Mouse (Mus musculus) liver, postnatal 0 days (tissue): Measurements from ENCODE around the gene Pbx2. TPM values are rescaled to one million over a fixed set of nuclear protein-coding genes. Genes with fewer than 3 reads are reported as not detected.

Source experiments
- ATAC-seq: fragments of 200-750 bp; cut with Nextera tagmentation; 2 replicates; pipeline ENCODE4 v1.8.0; 2017; ENCODE audit warnings: mild to moderate bottlenecking, moderate library complexity
- DNase-seq: peaks from one replicate; pipeline ENCODE4 v3.0.0-alpha.2; 2016
- H3K27ac ChIP-seq: fragments of 300-500 bp; sonication (generic); 2 replicates; pipeline ENCODE4 v1.5.1; 2014; ENCODE audit warnings: antibody characterized with exemption, moderate library complexity, mild to moderate bottlenecking, low read depth
- H3K27me3 ChIP-seq: fragments of 300-500 bp; sonication (generic); 2 replicates; pipeline ENCODE4 v1.6.1; 2014; ENCODE audit warnings: low read length, control low read depth, mixed read lengths; ENCODE audit not compliant: insufficient read depth
- H3K36me3 ChIP-seq: fragments of 300-500 bp; sonication (generic); replicated peaks from 2 replicates; pipeline ENCODE4 v1.6.1; 2014; ENCODE audit warnings: mild to moderate bottlenecking, control low read depth, low read length, moderate library complexity, mixed read lengths; ENCODE audit not compliant: insufficient read depth
- H3K4me1 ChIP-seq: fragments of 300-500 bp; sonication (generic); 2 replicates; pipeline ENCODE4 v1.6.1; 2014; ENCODE audit warnings: antibody characterized with exemption, mild to moderate bottlenecking, control low read depth; ENCODE audit not compliant: insufficient read depth
- H3K4me2 ChIP-seq: fragments of 300-500 bp; sonication (generic); 2 replicates; pipeline ENCODE4 v1.6.1; 2014; ENCODE audit warnings: low read depth, mild to moderate bottlenecking, low read length, moderate library complexity, mixed read lengths
- H3K4me3 ChIP-seq: fragments of 300-500 bp; sonication (generic); 2 replicates; pipeline ENCODE4 v1.5.1; 2014; ENCODE audit warnings: low read depth, low read length
- H3K9ac ChIP-seq: fragments of 300-500 bp; sonication (generic); replicated peaks from 2 replicates; pipeline ENCODE4 v1.6.1; 2014; ENCODE audit warnings: mild to moderate bottlenecking, moderate library complexity
- H3K9me3 ChIP-seq: fragments of 300-500 bp; sonication (generic); 2 replicates; pipeline ENCODE4 v1.6.1; 2016; ENCODE audit warnings: mild to moderate bottlenecking, control low read depth, low read length, mixed read lengths
- CTCF ChIP-seq: sonication (generic); IDR thresholded peaks from 2 replicates; pipeline ENCODE4 v1.5.1; 2016; ENCODE audit warnings: antibody characterized with exemption, low read depth
- EP300 ChIP-seq: IDR thresholded peaks from 2 replicates; pipeline ENCODE4 v1.6.1; 2016; ENCODE audit warnings: antibody characterized with exemption, low read depth, mild to moderate bottlenecking
- WGBS: fragments of 180-500 bp; shearing (Covaris S2); extraction: QIAGEN DNeasy Blood & Tissue Kit; methylation state at CpG from one replicate; pipeline ENCODE4 v1.1.7; 2014; ENCODE audit not compliant: insufficient replicate concordance; 5-methylcytosine and 5-hydroxymethylcytosine counted together
- polyA plus RNA-seq: library from polyadenylated mRNA; unstranded; fragments of >200 nt; fragmentation: Nextera tagmentation; extraction: Ambion mirVana; gene quantifications from 2 replicates; pipeline ENCODE4 v1.2.1, GENCODE M21; 2015

Pbx2 gene
- polyA plus RNA-seq, 1 experiment from 2014 or later: 3.6 TPM

DNA sequence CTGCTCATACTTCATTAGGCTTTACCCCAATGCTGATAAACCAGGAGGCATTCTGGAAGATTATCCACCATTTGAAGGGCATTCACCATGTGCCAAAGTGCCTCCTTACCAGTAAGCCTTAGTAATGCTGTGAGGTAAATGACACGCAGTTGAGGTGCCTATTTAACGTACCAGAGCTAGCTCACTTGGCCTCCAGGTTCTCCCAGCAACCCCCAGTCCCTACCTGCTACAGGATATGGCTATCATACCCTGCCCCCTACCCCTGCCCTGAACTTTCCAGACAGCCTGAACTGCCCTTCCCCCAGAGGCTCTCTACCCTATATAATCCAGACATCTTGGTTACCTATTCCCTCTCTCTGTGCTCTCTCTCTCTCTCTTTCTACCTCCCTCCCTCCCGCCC lies 2.3 kb upstream of the Pbx2 start:
- WGBS: 61% methylated on average over 3 of the region's 3 CpGs
- ATAC-seq: no peak
- Histone ChIP-seq H3K27ac (peak overlapping the region; percentile 84), H3K4me2 (peak overlapping the region; percentile 99), H3K36me3 (no peaks in the 10 kb centered on the region), H3K4me1 (peaks cover 63% of the 10 kb centered on the region), H3K4me3 (peak overlapping the region; percentile 69), H3K9ac (peak overlapping the region; percentile 88; the same call in 1 of the 2 replicates), H3K27me3 (no peaks in the 10 kb centered on the region), H3K9me3 (no peaks in the 10 kb centered on the region)
- no peak for DNase-seq
- no peak for TF ChIP-seq CTCF
- TF ChIP-seq EP300: no peak

GRCm38 (mm10) chr17:34589206-34589605 lies 1.9 kb upstream of the Pbx2 start:
- H3K4me1 ChIP-seq: peaks cover 67% of the 10 kb centered on the region
- no peaks in the 10 kb centered on the region for H3K9me3 ChIP-seq
- peak overlapping the region; percentile 99 for H3K4me2 ChIP-seq
- H3K9ac ChIP-seq: peak overlapping the region; percentile 88; the same call in 1 of the 2 replicates
- peak overlapping the region; percentile 69 for H3K4me3 ChIP-seq
- peaks cover 2% of the 10 kb centered on the region; the same call in 1 of the 2 replicates for H3K36me3 ChIP-seq
- TF ChIP-seq EP300 (no peak), CTCF (no peak)
- 32% methylated on average over 7 of the region's 7 CpGs for WGBS
- DNase-seq (no peak), ATAC-seq (no peak)
- H3K27ac ChIP-seq: peak overlapping the region; percentile 84
- H3K27me3 ChIP-seq: no peaks in the 10 kb centered on the region

DNA sequence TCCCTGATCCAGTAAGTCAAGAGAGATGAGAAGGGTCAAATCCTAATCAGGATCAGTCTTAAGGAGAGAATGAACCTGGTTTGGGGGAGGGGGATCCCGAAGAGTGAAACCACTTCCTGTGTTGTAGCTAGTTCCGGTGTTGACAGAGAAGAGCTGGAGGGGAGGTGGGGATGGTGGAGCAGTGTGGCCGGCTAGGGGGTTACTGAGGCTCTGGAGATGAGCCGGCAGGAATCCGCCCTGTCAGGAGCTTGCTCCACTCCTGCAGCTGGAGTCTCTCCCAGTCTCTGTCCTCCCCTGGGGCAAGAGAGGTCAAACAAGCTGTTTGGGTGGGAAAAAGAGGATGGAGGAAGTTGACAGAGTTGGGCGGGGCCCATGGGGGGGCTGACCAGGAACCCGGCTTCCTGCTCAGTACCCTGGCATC lies 1.4 kb upstream of the Pbx2 start, which contains the start of gene Gpsm3:
Gene Gpsm3, plus strand, starts transcription at position 126 of the 421 bp plus-strand sequence.
- H3K4me3 ChIP-seq: peak within 1 kb of the TSS; percentile 69
- ATAC-seq (no peak), DNase-seq (no peak)
- H3K4me1 ChIP-seq: peaks cover 68% of the 10 kb centered on the region
- TF ChIP-seq EP300: no peak
- no peak for TF ChIP-seq CTCF
- no peaks in the 10 kb centered on the region for H3K9me3 ChIP-seq
- peak within 1 kb of the TSS; percentile 84 for H3K27ac ChIP-seq
- peak within 1 kb of the TSS; percentile 99 for H3K4me2 ChIP-seq
- H3K36me3 ChIP-seq: peaks cover 7% of the 10 kb centered on the region
- H3K9ac ChIP-seq: peak within 1 kb of the TSS; percentile 88
- 3% methylated on average over 7 of the region's 7 CpGs for WGBS
- no peaks in the 10 kb centered on the region for H3K27me3 ChIP-seq

- peak overlapping the region; percentile 99 for H3K4me2 ChIP-seq
- H3K27me3 ChIP-seq: no peaks in the 10 kb centered on the region
- DNase-seq (no peak), ATAC-seq (no peak)
- peak overlapping the region; percentile 84 for H3K27ac ChIP-seq
- H3K9me3 ChIP-seq: no peaks in the 10 kb centered on the region
- peak overlapping the region; percentile 69 for H3K4me3 ChIP-seq
- H3K36me3 ChIP-seq: peaks cover 14% of the 10 kb centered on the region
- no peak for TF ChIP-seq EP300
- TF ChIP-seq CTCF: no peak
- 39% methylated on average over 12 of the region's 15 CpGs for WGBS
- H3K4me1 ChIP-seq: peaks cover 68% of the 10 kb centered on the region
- H3K9ac ChIP-seq: peak overlapping the region; percentile 88
Observed at GRCm38 (mm10) chr17:34590154-34590987, 695 bp upstream of the Pbx2 start.

GRCm38 (mm10) chr17:34591994-34592375 lies 919 bp downstream of the Pbx2 start:
- 0% methylated on average over 28 of the region's 35 CpGs for WGBS

More at GRCm38 (mm10) chr17:34591994-34592375, 919 bp downstream of the Pbx2 start:
- H3K9me3 ChIP-seq: no peaks in the 10 kb centered on the region
- H3K9ac ChIP-seq: peak overlapping the region; percentile 88
- H3K4me3 ChIP-seq: peak overlapping the region; percentile 69
- TF ChIP-seq CTCF (no peak), EP300 (no peak)
- peaks cover 22% of the 10 kb centered on the region for H3K36me3 ChIP-seq
- peaks cover 62% of the 10 kb centered on the region for H3K4me1 ChIP-seq
- peak overlapping the region; percentile 99 for H3K4me2 ChIP-seq
- DNase-seq: peak; percentile 95
- H3K27me3 ChIP-seq: no peaks in the 10 kb centered on the region
- ATAC-seq: peak; percentile 59
- peak overlapping the region; percentile 84 for H3K27ac ChIP-seq
